In genomic region chr8:88012177-88012825, GRCm38 (mm10) we compare ENCODE assay signal across 11 mouse cellular contexts. TPM values are rescaled to one million over a fixed set of nuclear protein-coding genes. Genes with fewer than 3 reads are reported as not detected.
A peak's percentile ranks its signal among the peaks of the same experiment; 100 is the strongest.
DNase-seq lines count a peak whose midpoint lies in the region; ATAC-seq and TF ChIP-seq lines count a peak whose summit lies in the region.
"Had no signal": no experiment of that assay in that cellular context is flagged by ENCODE, and none has a peak within 500 bp of the region (broad histone marks: within the 10 kb centered on the region; RNA-seq: fewer than 3 reads in every experiment).

No protein-coding gene starts in this region.

- H3K36me3 ChIP-seq in forebrain, postnatal 0 days (ENCODE audit: insufficient read depth) = no peaks in the 10 kb centered on the region
- no peaks in the 10 kb centered on the region for H3K36me3 ChIP-seq in midbrain, embryonic 16.5 days (ENCODE audit: control insufficient read depth, insufficient read depth, low read length)
- H3K36me3 ChIP-seq: stomach, embryonic 15.5 days had no signal

- H3K4me2 ChIP-seq in forebrain, postnatal 0 days (ENCODE audit: low read depth) = no peak overlapping the region
- peak overlapping the region; percentile 27; the same call in 1 of the 2 replicates for H3K4me2 ChIP-seq in midbrain, embryonic 16.5 days (ENCODE audit: low read length)
- H3K4me2 ChIP-seq: stomach, embryonic 15.5 days had no signal

- no peak overlapping the region for H3K9ac ChIP-seq in forebrain, postnatal 0 days
- no peak overlapping the region for H3K9ac ChIP-seq in midbrain, embryonic 16.5 days (ENCODE audit: low read depth, low read length)
- H3K9ac ChIP-seq: stomach, embryonic 15.5 days had no signal

- WGBS in forebrain, postnatal 0 days = 40% methylated on average over 15 of the region's 15 CpGs
- 29% methylated on average over 15 of the region's 15 CpGs for WGBS in midbrain, embryonic 16.5 days

- peak; percentile 34; the same call in 1 of the 2 replicates for ATAC-seq in forebrain, postnatal 0 days
- peak; percentile 83 for ATAC-seq in midbrain, embryonic 16.5 days
- ATAC-seq: lung, postnatal 0 days had no signal

- peak; percentile 22 for DNase-seq in kidney, postnatal 14 days
- no peak for DNase-seq in kidney, adult 11 months
- peak; percentile 70 for DNase-seq in adrenal gland, postnatal 10 days
- peak; percentile 13 for DNase-seq in forebrain, postnatal 0 days
- no peak for DNase-seq in Muller cell, postnatal 12 days (ENCODE audit: inconsistent ontology term)
- no peak for DNase-seq in adipocyte (ENCODE audit: low spot score)
- no peak for DNase-seq in cerebellum, adult 8-10 months
- DNase-seq: cerebellum, adult 9-10 months had no signal

- no peak overlapping the region for H3K4me3 ChIP-seq in forebrain, postnatal 0 days (ENCODE audit: low read depth, low read length)
- no peak overlapping the region for H3K4me3 ChIP-seq in midbrain, embryonic 16.5 days (ENCODE audit: low read depth, low read length)
- H3K4me3 ChIP-seq: stomach, embryonic 15.5 days had no signal

- TF ChIP-seq CTCF in forebrain, postnatal 0 days (IDR thresholded peaks at IDR 0.05; ENCODE audit: low read depth) = no peak

- no peaks in the 10 kb centered on the region for H3K4me1 ChIP-seq in forebrain, postnatal 0 days (ENCODE audit: insufficient read depth)
- peaks cover 8% of the 10 kb centered on the region for H3K4me1 ChIP-seq in midbrain, embryonic 16.5 days (ENCODE audit: control insufficient read depth, insufficient read depth, low read length)

- no peak overlapping the region for H3K27ac ChIP-seq in forebrain, postnatal 0 days (ENCODE audit: low read depth, low read length)
- peak overlapping the region; percentile 66 for H3K27ac ChIP-seq in midbrain, embryonic 16.5 days (ENCODE audit: low read length)
- H3K27ac ChIP-seq: stomach, embryonic 15.5 days had no signal

- H3K9me3 ChIP-seq in forebrain, postnatal 0 days (ENCODE audit: low read length) = no peaks in the 10 kb centered on the region
- H3K9me3 ChIP-seq in midbrain, embryonic 16.5 days (replicated peaks; ENCODE audit: control insufficient read depth, low read length, poor library complexity, severe bottlenecking) = 0 out of 2 replicates have a peak, but pooled peaks cover 2% of the 10 kb centered on the region
- H3K9me3 ChIP-seq: stomach, embryonic 15.5 days had no signal

- no peaks in the 10 kb centered on the region for H3K27me3 ChIP-seq in forebrain, postnatal 0 days (ENCODE audit: insufficient read depth, low read length)
- H3K27me3 ChIP-seq in midbrain, embryonic 16.5 days (ENCODE audit: control insufficient read depth, insufficient read depth, low read depth, low read length) = no peaks in the 10 kb centered on the region
- H3K27me3 ChIP-seq: stomach, embryonic 15.5 days had no signal

RNA-seq across cellular contexts. Expression of gene Zfp423, which starts 52.9 kb away (rescaled TPM):
- 10 to 100 TPM; 19.6 to 35.2 TPM for total RNA-seq in adrenal gland, postnatal 10 days (2021)
- 32.5 and 34.6 TPM in 2 replicates for total RNA-seq in forebrain, postnatal 0 days (2014; rRNA removed)
- polyA plus RNA-seq in forebrain, postnatal 0 days (2015; fragmentation: Nextera tagmentation; extraction: Ambion mirVana) = 10.7 and 18.4 TPM in 2 replicates
- polyA plus RNA-seq in midbrain, embryonic 16.5 days (2015; fragmentation: Nextera tagmentation; extraction: Ambion mirVana) = 28.1 and 37.5 TPM in 2 replicates

Comparison
In these comparisons a context has a peak if more than half of its experiments do, and no peak if none do; other contexts are left out.
1. DNase-seq: peak in kidney, postnatal 14 days (single experiment), adrenal gland, postnatal 10 days (single experiment) and forebrain, postnatal 0 days (single experiment); none in kidney, adult 11 months (single experiment), Muller cell, postnatal 12 days (single experiment), adipocyte (single experiment) and cerebellum, adult 8-10 months (single experiment).